Mouse (Mus musculus) monocyte, adult 5-6 weeks (primary cell): ENCODE results near the gene Abca7. TPM values are rescaled to one million over a fixed set of nuclear protein-coding genes. Genes with fewer than 3 reads are reported as not detected.

Experiments used
- ATAC-seq: fragments of 153-309, 156-312 bp; replicated peaks from 2 replicates; pipeline ENCODE4 v1.8.0; 2017; ENCODE audit warnings: mild to moderate bottlenecking; ENCODE audit not compliant: low TSS enrichment, insufficient number of reproducible peaks, severe bottlenecking, poor library complexity, low FRiP score
- total RNA-seq: library from RNA; stranded (forward); fragments of 200-1000, 200-491, 200-594 nt; gene quantifications from 3 replicates; pipeline ENCODE4 v1.2.3, GENCODE M21; 2017

Abca7 gene
- total RNA-seq, 1 experiment from 2014 or later: 33.6 TPM

GRCm38 (mm10) chr10:79971183-79971497 is 25.2 kb upstream of the Abca7 start:
- no peak for ATAC-seq

- ATAC-seq: no peak
These were observed 23.5 kb upstream of the Abca7 start for GRCm38 (mm10) chr10:79972831-79973230.

GRCm38 (mm10) chr10:79974087-79974486 is 22.2 kb upstream of the Abca7 start:
- ATAC-seq: no peak

- ATAC-seq: no peak
These were observed 21.6 kb upstream of the Abca7 start for GRCm38 (mm10) chr10:79974668-79975067.

GRCm38 (mm10) chr10:79976071-79976721 is 20.1 kb upstream of the Abca7 start:
- no peak for ATAC-seq

- ATAC-seq: no peak
These were observed 19.6 kb upstream of the Abca7 start for GRCm38 (mm10) chr10:79976722-79977107.

- no peak for ATAC-seq
These were observed 19.0 kb upstream of the Abca7 start for GRCm38 (mm10) chr10:79977324-79977723.

- no peak for ATAC-seq
These were observed 18.2 kb upstream of the Abca7 start for GRCm38 (mm10) chr10:79978061-79978460.

- ATAC-seq: no peak
These were observed 16.7 kb upstream of the Abca7 start for GRCm38 (mm10) chr10:79979401-79980155.

GRCm38 (mm10) chr10:79983205-79983604 is 13.1 kb upstream of the Abca7 start:
- ATAC-seq: no peak

GRCm38 (mm10) chr10:79983670-79984069 is 12.6 kb upstream of the Abca7 start:
- ATAC-seq: 0 out of 2 replicates have a peak, but pooled peaks have one; percentile 4

- ATAC-seq: peak; percentile 21
These were observed 12.0 kb upstream of the Abca7 start, which contains the start of gene Tmem259 for GRCm38 (mm10) chr10:79984195-79984816. Gene Tmem259, minus strand, starts transcription at chr10:79984330.

- peak; percentile 61 for ATAC-seq
These were observed 11.4 kb upstream of the Abca7 start for GRCm38 (mm10) chr10:79984871-79985270.

- peak; percentile 2; the same call in 1 of the 2 replicates for ATAC-seq
These were observed 10.7 kb upstream of the Abca7 start for GRCm38 (mm10) chr10:79985334-79986231.

- ATAC-seq: no peak
These were observed 9.9 kb upstream of the Abca7 start for GRCm38 (mm10) chr10:79986232-79986878.

GRCm38 (mm10) chr10:79986963-79987362 is 9.3 kb upstream of the Abca7 start:
- ATAC-seq: peak; percentile 32

GRCm38 (mm10) chr10:79987771-79988505 is 8.4 kb upstream of the Abca7 start:
- ATAC-seq: no peak
